Mouse (Mus musculus): ENCODE measurements around the gene Ptcd1. TPM values are rescaled to one million over a fixed set of nuclear protein-coding genes. Genes with fewer than 3 reads are reported as not detected.
A peak's percentile ranks its signal among the peaks of the same experiment; 100 is the strongest.
"Not testable (repeated sequence)": the region's sequence is repeated elsewhere in the genome, so short reads cannot be mapped to it uniquely, and the experiment has no call there.

Ptcd1 gene
- polyA plus RNA-seq, 1 experiment from 2014 or later, result 13.0 TPM

DNA sequence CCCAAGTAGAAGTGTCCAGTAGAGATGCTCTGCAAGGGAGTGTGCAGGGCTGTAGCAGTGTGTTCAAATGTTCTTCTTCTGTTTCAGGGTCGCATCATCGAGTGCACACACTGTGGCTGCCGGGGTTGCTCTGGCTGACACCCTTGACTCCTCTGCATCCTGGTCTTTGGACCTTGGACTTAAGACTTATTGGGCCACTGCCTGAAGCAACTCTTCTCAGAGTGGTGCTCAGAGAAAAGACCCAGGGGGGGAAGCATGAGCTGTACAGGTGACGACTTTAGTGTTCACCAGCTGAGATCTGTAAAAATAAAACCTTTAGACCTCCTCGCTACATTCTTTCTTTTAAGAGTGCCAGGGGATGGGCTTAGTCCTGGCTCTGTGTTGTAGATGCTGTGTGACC, 19.2 kb downstream of the Ptcd1 start:
- Histone ChIP-seq H3K4me1 (ENCODE audit: insufficient read depth, low read depth, low read length) (no peaks in the 10 kb centered on the region), H3K9ac (replicated peaks; ENCODE audit: low read depth) (no peak overlapping the region), H3K27me3 (replicated peaks; ENCODE audit: insufficient read depth, low read length) (no peaks in the 10 kb centered on the region), H3K36me3 (ENCODE audit: insufficient read depth, low read length) (peaks cover 67% of the 10 kb centered on the region), H3K4me2 (replicated peaks; ENCODE audit: low read depth, low read length) (no peak overlapping the region), H3K9me3 (ENCODE audit: low read length) (no peaks in the 10 kb centered on the region), H3K4me3 (ENCODE audit: low read depth, low read length) (no peak overlapping the region), H3K27ac (ENCODE audit: low read length) (no peak overlapping the region)
- 89% methylated on average over 5 of the region's 5 CpGs for WGBS
- TF ChIP-seq EP300 (IDR thresholded peaks at IDR 0.05) (no peak), CTCF (IDR thresholded peaks at IDR 0.05) (no peak)
- ATAC-seq (no peak), DNase-seq (ENCODE audit: low spot score) (no peak)

DNA sequence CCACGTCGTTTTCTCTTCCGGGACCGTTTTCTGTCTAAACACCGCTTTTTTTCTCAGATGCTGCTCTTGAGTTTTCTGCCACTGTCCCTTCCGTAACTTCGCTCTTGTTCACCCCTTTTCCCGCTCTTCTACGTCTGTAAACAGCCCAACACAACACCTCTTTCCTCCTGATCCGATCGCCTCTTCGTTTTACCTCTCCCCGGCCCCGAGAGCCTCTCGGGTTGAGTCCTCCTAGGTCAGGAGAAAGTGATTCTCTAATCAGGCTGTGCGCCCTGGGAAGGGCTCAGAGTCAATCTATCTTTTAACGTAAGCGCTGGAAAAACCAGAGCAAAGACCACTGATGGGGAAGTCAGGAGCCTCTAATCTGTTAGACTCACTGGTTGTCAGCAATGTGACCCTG, 26.3 kb downstream of the Ptcd1 start:
- H3K4me1 ChIP-seq (ENCODE audit: insufficient read depth, low read depth, low read length), result peaks cover 8% of the 10 kb centered on the region; the same call in 1 of the 2 replicates
- WGBS, result under 1% methylated on average over 18 of the region's 18 CpGs

DNA sequence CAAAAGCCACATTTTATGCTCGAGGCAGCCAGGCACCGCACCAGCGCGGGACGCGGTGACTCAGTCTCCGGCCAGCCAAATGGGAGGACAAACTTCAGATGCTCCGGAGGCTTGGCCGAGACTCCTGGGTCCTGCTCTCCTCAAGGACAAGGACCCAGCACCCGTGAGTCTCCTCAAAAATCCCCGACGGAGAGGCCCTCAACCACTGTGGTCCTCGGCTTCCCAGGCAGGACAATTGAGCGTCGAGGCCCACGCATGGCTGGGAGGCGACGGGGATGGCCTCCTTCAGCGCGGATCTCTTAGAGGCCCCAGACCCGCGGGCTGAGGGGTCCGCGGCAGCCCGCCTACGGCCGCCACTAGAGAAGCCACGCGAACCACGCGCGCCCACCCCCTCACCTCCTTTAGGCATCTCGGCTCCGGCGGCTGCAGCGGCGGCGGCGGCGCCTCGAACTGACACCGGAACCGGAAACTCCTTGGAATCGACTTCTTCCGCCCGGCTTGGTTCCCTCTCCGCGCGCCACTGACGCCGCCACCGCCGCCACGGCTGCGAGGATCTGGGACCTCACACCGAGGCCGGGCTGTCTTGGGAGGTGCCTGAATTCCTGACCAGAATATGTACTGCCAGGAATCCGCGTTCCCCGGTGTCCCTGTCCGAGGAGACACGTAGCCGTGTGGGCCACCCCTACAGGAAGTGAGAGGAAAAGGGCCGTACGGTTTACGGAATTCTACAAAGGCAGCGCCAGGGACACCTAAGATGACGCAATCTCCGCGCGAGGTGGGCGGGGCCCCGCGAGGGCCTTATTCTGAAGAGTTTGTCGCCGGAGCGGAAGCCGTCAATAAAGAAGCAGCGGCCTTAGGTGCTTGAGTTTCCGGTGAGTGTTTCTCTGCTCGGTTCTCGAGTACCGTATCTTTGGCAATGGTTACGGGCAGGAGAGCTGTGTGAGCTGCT, 27.1 kb downstream of the Ptcd1 start, which contains the start of the genes Pdap1 and Bud31:
Pdap1 (minus strand) TSS at position 668 of the 949 bp plus-strand sequence.
Bud31 (plus strand) TSS at position 792 of the 949 bp plus-strand sequence.
- Histone ChIP-seq H3K27me3 (replicated peaks; ENCODE audit: insufficient read depth, low read length) (no peaks in the 10 kb centered on the region), H3K27ac (ENCODE audit: low read length) (peak within 1 kb of the TSS; percentile 94), H3K9ac (replicated peaks; ENCODE audit: low read depth) (peak within 1 kb of the TSS; percentile 85), H3K36me3 (ENCODE audit: insufficient read depth, low read length) (peaks cover 24% of the 10 kb centered on the region; the same call in 1 of the 2 replicates), H3K4me3 (ENCODE audit: low read depth, low read length) (peak within 1 kb of the TSS; percentile 92), H3K9me3 (ENCODE audit: low read length) (no peaks in the 10 kb centered on the region), H3K4me2 (replicated peaks; ENCODE audit: low read depth, low read length) (peak within 1 kb of the TSS; percentile 86), H3K4me1 (ENCODE audit: insufficient read depth, low read depth, low read length) (peaks cover 8% of the 10 kb centered on the region; the same call in 1 of the 2 replicates)
- WGBS, result 1% methylated on average over 81 of the region's 84 CpGs
- ATAC-seq, result peak; percentile 96
- TF ChIP-seq CTCF (IDR thresholded peaks at IDR 0.05), result no peak
- peak; percentile 88 for TF ChIP-seq EP300 (IDR thresholded peaks at IDR 0.05)
- DNase-seq (ENCODE audit: low spot score), result peak; percentile 97

More for the DNA sequence above, 26.3 kb downstream of the Ptcd1 start:
- Histone ChIP-seq H3K9me3 (ENCODE audit: low read length) (no peaks in the 10 kb centered on the region), H3K36me3 (ENCODE audit: insufficient read depth, low read length) (peaks cover 19% of the 10 kb centered on the region; the same call in 1 of the 2 replicates), H3K9ac (replicated peaks; ENCODE audit: low read depth) (peak overlapping the region; percentile 85), H3K4me3 (ENCODE audit: low read depth, low read length) (peak overlapping the region; percentile 92), H3K27me3 (replicated peaks; ENCODE audit: insufficient read depth, low read length) (no peaks in the 10 kb centered on the region), H3K27ac (ENCODE audit: low read length) (peak overlapping the region; percentile 94), H3K4me2 (replicated peaks; ENCODE audit: low read depth, low read length) (peak overlapping the region; percentile 86)
- TF ChIP-seq EP300 (IDR thresholded peaks at IDR 0.05), result no peak
- no peak for TF ChIP-seq CTCF (IDR thresholded peaks at IDR 0.05)
- DNase-seq (ENCODE audit: low spot score) (peak; percentile 36), ATAC-seq (no peak)

DNA sequence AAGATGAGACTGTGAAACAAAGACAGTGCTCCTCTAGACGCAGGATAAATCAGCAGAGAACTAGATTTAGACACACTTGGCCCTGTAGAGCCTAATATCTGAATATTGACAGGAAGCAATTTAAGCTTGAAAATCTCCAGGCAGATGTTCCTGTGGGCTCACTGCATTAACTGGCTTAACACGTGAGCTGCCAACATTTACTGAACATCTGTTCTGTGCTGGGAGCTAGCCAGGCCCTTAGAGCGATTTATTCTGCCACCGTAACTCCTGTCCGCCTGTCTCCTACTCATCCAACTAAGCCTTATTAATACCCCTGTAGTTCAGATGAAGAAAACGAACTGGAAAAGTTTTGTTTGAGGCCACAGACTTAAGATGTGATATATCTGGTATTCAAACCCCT, 28.1 kb downstream of the Ptcd1 start:
- peak; percentile 35 for DNase-seq (ENCODE audit: low spot score)
- Histone ChIP-seq H3K36me3 (ENCODE audit: insufficient read depth, low read length) (peaks cover 31% of the 10 kb centered on the region; the same call in 1 of the 2 replicates), H3K4me2 (replicated peaks; ENCODE audit: low read depth, low read length) (peak overlapping the region; percentile 86), H3K9ac (replicated peaks; ENCODE audit: low read depth) (peak overlapping the region; percentile 85), H3K4me1 (ENCODE audit: insufficient read depth, low read depth, low read length) (peaks cover 8% of the 10 kb centered on the region; the same call in 1 of the 2 replicates), H3K9me3 (ENCODE audit: low read length) (no peaks in the 10 kb centered on the region), H3K4me3 (ENCODE audit: low read depth, low read length) (peak overlapping the region; percentile 92), H3K27me3 (replicated peaks; ENCODE audit: insufficient read depth, low read length) (no peaks in the 10 kb centered on the region), H3K27ac (ENCODE audit: low read length) (no peak overlapping the region)
- WGBS, result 7% methylated on average over 6 of the region's 6 CpGs
- TF ChIP-seq CTCF (IDR thresholded peaks at IDR 0.05), result no peak
- no peak for TF ChIP-seq EP300 (IDR thresholded peaks at IDR 0.05)
- ATAC-seq, result no peak

DNA sequence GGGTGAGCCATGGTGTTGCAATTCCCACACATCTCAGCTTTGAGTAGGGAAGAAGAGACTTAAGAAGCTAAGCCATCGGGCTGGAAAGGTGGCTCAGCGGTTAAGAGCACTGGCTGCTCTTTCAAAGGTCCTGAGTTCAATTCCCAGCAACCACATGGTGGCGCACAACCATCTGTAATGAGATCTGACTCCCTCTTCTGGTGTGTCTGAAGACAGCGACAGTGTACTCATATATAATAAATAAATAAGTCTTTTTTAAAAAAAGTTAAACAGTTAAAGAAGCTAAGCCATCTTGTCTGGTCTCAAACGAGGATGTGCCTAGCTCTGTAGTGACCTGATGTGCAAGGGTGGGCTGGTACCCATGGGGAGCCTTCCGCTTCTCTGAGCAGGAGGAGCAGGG, 33.6 kb downstream of the Ptcd1 start:
- not testable (repeated sequence) for H3K27ac ChIP-seq (ENCODE audit: low read length); H3K4me2 ChIP-seq (replicated peaks; ENCODE audit: low read depth, low read length); DNase-seq (ENCODE audit: low spot score); H3K4me3 ChIP-seq (ENCODE audit: low read depth, low read length); H3K9me3 ChIP-seq (ENCODE audit: low read length); H3K4me1 ChIP-seq (ENCODE audit: insufficient read depth, low read depth, low read length); H3K9ac ChIP-seq (replicated peaks; ENCODE audit: low read depth); ATAC-seq; H3K27me3 ChIP-seq (replicated peaks; ENCODE audit: insufficient read depth, low read length)
- 84% methylated on average over 6 of the region's 6 CpGs for WGBS
- TF ChIP-seq CTCF (IDR thresholded peaks at IDR 0.05), result peak; percentile 26
- peaks cover 39% of the 10 kb centered on the region; the same call in 1 of the 2 replicates for H3K36me3 ChIP-seq (ENCODE audit: insufficient read depth, low read length)

DNA sequence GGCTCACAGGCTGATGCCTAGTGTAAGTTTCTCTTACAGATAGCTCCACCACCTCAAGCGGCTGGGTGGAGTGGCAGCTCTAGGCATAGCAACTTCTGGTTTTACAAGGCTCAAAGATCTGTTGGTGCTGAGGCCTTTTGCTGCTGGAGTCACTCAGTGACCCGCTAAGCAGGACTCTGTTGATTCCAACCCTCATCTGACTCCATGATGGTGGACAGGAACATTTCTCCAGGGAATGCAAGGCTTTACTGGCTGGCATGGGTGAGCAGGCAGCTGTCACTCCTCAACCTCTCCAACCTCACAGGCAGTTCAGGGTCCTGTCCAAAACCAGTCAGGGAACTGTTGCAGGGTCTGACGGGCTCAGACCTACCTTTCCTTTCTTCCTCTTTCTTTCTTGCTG, 35.9 kb downstream of the Ptcd1 start:
- TF ChIP-seq CTCF (IDR thresholded peaks at IDR 0.05) (no peak), EP300 (IDR thresholded peaks at IDR 0.05) (no peak)
- ATAC-seq (no peak), DNase-seq (ENCODE audit: low spot score) (no peak)
- no peak overlapping the region for H3K4me2 ChIP-seq (replicated peaks; ENCODE audit: low read depth, low read length)
- H3K4me3 ChIP-seq (ENCODE audit: low read depth, low read length), result no peak overlapping the region
- no peaks in the 10 kb centered on the region for H3K27me3 ChIP-seq (replicated peaks; ENCODE audit: insufficient read depth, low read length)
- WGBS, result 83% methylated on average over 3 of the region's 3 CpGs
- no peaks in the 10 kb centered on the region for H3K4me1 ChIP-seq (ENCODE audit: insufficient read depth, low read depth, low read length)
- H3K36me3 ChIP-seq (ENCODE audit: insufficient read depth, low read length), result peaks cover 46% of the 10 kb centered on the region; the same call in 1 of the 2 replicates
- no peak overlapping the region for H3K27ac ChIP-seq (ENCODE audit: low read length)
- H3K9ac ChIP-seq (replicated peaks; ENCODE audit: low read depth), result no peak overlapping the region
- no peaks in the 10 kb centered on the region for H3K9me3 ChIP-seq (ENCODE audit: low read length)

All from lung, postnatal 0 days (tissue).